Mouse (Mus musculus): Measurements from ENCODE around the gene Olfr805. TPM values are rescaled to one million over a fixed set of nuclear protein-coding genes. Genes with fewer than 3 reads are reported as not detected.

Gene Olfr805
- total and polyA plus RNA-seq, 2 experiments from 2014 or later, result not detected

- H3K36me3 ChIP-seq (ENCODE audit: insufficient read depth), result no peaks in the 10 kb centered on the region
- no peak within 1 kb of the TSS for H3K27ac ChIP-seq (ENCODE audit: low read depth, low read length)
- H3K4me1 ChIP-seq (ENCODE audit: insufficient read depth), result no peaks in the 10 kb centered on the region
- ATAC-seq (no peak), DNase-seq (no peak)
- H3K4me2 ChIP-seq (ENCODE audit: low read depth), result no peak within 1 kb of the TSS
- no peak within 1 kb of the TSS for H3K4me3 ChIP-seq (ENCODE audit: low read depth, low read length)
- no peaks in the 10 kb centered on the region for H3K27me3 ChIP-seq (ENCODE audit: insufficient read depth, low read length)
- no peak within 1 kb of the TSS for H3K9ac ChIP-seq
- 81% methylated on average over 2 of the region's 2 CpGs for WGBS
- no peaks in the 10 kb centered on the region for H3K9me3 ChIP-seq (ENCODE audit: low read length)
- no peak for TF ChIP-seq CTCF (IDR thresholded peaks at IDR 0.05; ENCODE audit: low read depth)
Measured at GRCm38 (mm10) chr10:129694186-129694585, 35.0 kb downstream of the Olfr805 start, which contains the start of gene Olfr803. Olfr803 (minus strand) TSS chr10:129694286.

DNA sequence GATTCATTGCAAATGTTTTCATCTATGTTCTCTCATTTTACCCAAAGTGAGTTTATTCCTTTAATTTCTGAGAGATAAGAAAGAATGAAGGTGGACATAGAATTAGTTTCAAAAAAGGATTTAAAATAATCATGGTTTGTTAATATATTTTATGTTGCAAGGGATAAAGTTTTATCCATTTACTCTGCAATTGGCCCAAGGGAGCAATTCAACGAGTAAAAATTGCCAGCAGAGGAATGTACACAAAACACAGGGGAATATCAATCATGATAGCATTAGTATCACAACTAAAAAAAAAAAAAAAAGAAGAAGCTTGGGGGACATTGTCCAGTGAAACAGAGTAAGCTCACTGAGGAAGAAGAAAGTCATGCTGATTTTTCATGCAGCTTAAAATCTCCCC is 41.1 kb downstream of the Olfr805 start, which contains the start of gene Olfr802:
Gene Olfr802, minus strand, starts transcription at position 101 of the 400 bp plus-strand sequence.
- Histone ChIP-seq H3K4me2 (ENCODE audit: low read depth) (no peak within 1 kb of the TSS), H3K36me3 (ENCODE audit: insufficient read depth) (no peaks in the 10 kb centered on the region), H3K27ac (ENCODE audit: low read depth, low read length) (no peak within 1 kb of the TSS), H3K9ac (no peak within 1 kb of the TSS), H3K9me3 (ENCODE audit: low read length) (no peaks in the 10 kb centered on the region), H3K4me1 (ENCODE audit: insufficient read depth) (no peaks in the 10 kb centered on the region), H3K27me3 (ENCODE audit: insufficient read depth, low read length) (no peaks in the 10 kb centered on the region), H3K4me3 (ENCODE audit: low read depth, low read length) (no peak within 1 kb of the TSS)
- DNase-seq (no peak), ATAC-seq (no peak)
- TF ChIP-seq CTCF (IDR thresholded peaks at IDR 0.05; ENCODE audit: low read depth), result no peak
- 70% methylated on average over 1 of the region's 1 CpGs for WGBS

GRCm38 (mm10) chr10:129673765-129674164 is 55.4 kb downstream of the Olfr805 start, which contains the start of gene Olfr801:
Olfr801 (minus strand) TSS chr10:129673865.
- no peak within 1 kb of the TSS for H3K27ac ChIP-seq (ENCODE audit: low read depth, low read length)
- H3K36me3 ChIP-seq (ENCODE audit: insufficient read depth), result no peaks in the 10 kb centered on the region
- ATAC-seq (no peak), DNase-seq (no peak)
- no peak within 1 kb of the TSS for H3K4me3 ChIP-seq (ENCODE audit: low read depth, low read length)
- no peaks in the 10 kb centered on the region for H3K9me3 ChIP-seq (ENCODE audit: low read length)
- H3K27me3 ChIP-seq (ENCODE audit: insufficient read depth, low read length), result no peaks in the 10 kb centered on the region
- H3K4me1 ChIP-seq (ENCODE audit: insufficient read depth), result no peaks in the 10 kb centered on the region
- H3K4me2 ChIP-seq (ENCODE audit: low read depth), result no peak within 1 kb of the TSS
- no peak within 1 kb of the TSS for H3K9ac ChIP-seq
- TF ChIP-seq CTCF (IDR thresholded peaks at IDR 0.05; ENCODE audit: low read depth), result no peak
- 79% methylated on average over 1 of the region's 1 CpGs for WGBS

Small RNA genes within 50 kb of the gene (microRNA-seq; reads per million reads assigned to microRNA genes)
- 0 reads per million in 2 experiments for gene Gm24485

Other genes with a start within 250 kb of the Olfr805 start
- gene Olfr789, start 244.6 kb downstream of the Olfr805 start, total RNA-seq (2014; rRNA removed), result not detected in 2 replicates
- gene Olfr789, start 244.6 kb downstream of the Olfr805 start, polyA plus RNA-seq (2015; fragmentation: Nextera tagmentation; extraction: Ambion mirVana), result not detected in 2 replicates
- gene Olfr790, start 230.9 kb downstream of the Olfr805 start, total RNA-seq (2014; rRNA removed), result not detected in 2 replicates
- gene Olfr790, start 230.9 kb downstream of the Olfr805 start, polyA plus RNA-seq (2015; fragmentation: Nextera tagmentation; extraction: Ambion mirVana), result not detected in 2 replicates
- gene Olfr791, start 207.6 kb downstream of the Olfr805 start, total RNA-seq (2014; rRNA removed), result not detected in 2 replicates
- gene Olfr791, start 207.6 kb downstream of the Olfr805 start, polyA plus RNA-seq (2015; fragmentation: Nextera tagmentation; extraction: Ambion mirVana), result not detected in 2 replicates
- gene Olfr792, start 190.2 kb downstream of the Olfr805 start, total RNA-seq (2014; rRNA removed), result not detected in 2 replicates
- not detected in 2 replicates for gene Olfr792, start 190.2 kb downstream of the Olfr805 start, polyA plus RNA-seq (2015; fragmentation: Nextera tagmentation; extraction: Ambion mirVana)
- gene Olfr794, start 161.7 kb downstream of the Olfr805 start, total RNA-seq (2014; rRNA removed), result 0.15 TPM in 1 of 2 replicates, not detected in the other
- not detected in 2 replicates for gene Olfr794, start 161.7 kb downstream of the Olfr805 start, polyA plus RNA-seq (2015; fragmentation: Nextera tagmentation; extraction: Ambion mirVana)
- not detected in 2 replicates for gene Olfr796, start 116.8 kb downstream of the Olfr805 start, total RNA-seq (2014; rRNA removed)
- not detected in 2 replicates for gene Olfr796, start 116.8 kb downstream of the Olfr805 start, polyA plus RNA-seq (2015; fragmentation: Nextera tagmentation; extraction: Ambion mirVana)
- not detected in 2 replicates for gene Olfr798, start 101.4 kb downstream of the Olfr805 start, total RNA-seq (2014; rRNA removed)
- gene Olfr798, start 101.4 kb downstream of the Olfr805 start, polyA plus RNA-seq (2015; fragmentation: Nextera tagmentation; extraction: Ambion mirVana), result not detected in 2 replicates
- not detected in 2 replicates for gene Olfr799, start 91.9 kb downstream of the Olfr805 start, total RNA-seq (2014; rRNA removed)
- gene Olfr799, start 91.9 kb downstream of the Olfr805 start, polyA plus RNA-seq (2015; fragmentation: Nextera tagmentation; extraction: Ambion mirVana), result not detected in 2 replicates
- 0.31 TPM in 1 of 2 replicates, not detected in the other for gene Olfr800, start 71.7 kb downstream of the Olfr805 start, total RNA-seq (2014; rRNA removed)
- gene Olfr800, start 71.7 kb downstream of the Olfr805 start, polyA plus RNA-seq (2015; fragmentation: Nextera tagmentation; extraction: Ambion mirVana), result not detected in 2 replicates
- gene Olfr801, start 55.5 kb downstream of the Olfr805 start, total RNA-seq (2014; rRNA removed), result not detected in 2 replicates
- gene Olfr801, start 55.5 kb downstream of the Olfr805 start, polyA plus RNA-seq (2015; fragmentation: Nextera tagmentation; extraction: Ambion mirVana), result not detected in 2 replicates
- not detected in 2 replicates for gene Olfr802, start 41.2 kb downstream of the Olfr805 start, total RNA-seq (2014; rRNA removed)
- 0.06 TPM in 1 of 2 replicates, not detected in the other for gene Olfr802, start 41.2 kb downstream of the Olfr805 start, polyA plus RNA-seq (2015; fragmentation: Nextera tagmentation; extraction: Ambion mirVana)
- not detected in 2 replicates for gene Olfr803, start 35.1 kb downstream of the Olfr805 start, total RNA-seq (2014; rRNA removed)
- not detected in 2 replicates for gene Olfr803, start 35.1 kb downstream of the Olfr805 start, polyA plus RNA-seq (2015; fragmentation: Nextera tagmentation; extraction: Ambion mirVana)
- gene Olfr804, start 26.2 kb downstream of the Olfr805 start, total RNA-seq (2014; rRNA removed), result not detected in 2 replicates
- not detected in 2 replicates for gene Olfr804, start 26.2 kb downstream of the Olfr805 start, polyA plus RNA-seq (2015; fragmentation: Nextera tagmentation; extraction: Ambion mirVana)
- not detected in 2 replicates for gene Olfr806, start 12.5 kb upstream of the Olfr805 start, total RNA-seq (2014; rRNA removed)
- gene Olfr806, start 12.5 kb upstream of the Olfr805 start, polyA plus RNA-seq (2015; fragmentation: Nextera tagmentation; extraction: Ambion mirVana), result not detected in 2 replicates
- not detected in 2 replicates for gene Olfr807, start 28.4 kb upstream of the Olfr805 start, total RNA-seq (2014; rRNA removed)
- gene Olfr807, start 28.4 kb upstream of the Olfr805 start, polyA plus RNA-seq (2015; fragmentation: Nextera tagmentation; extraction: Ambion mirVana), result not detected in 2 replicates
- gene Olfr808, start 36.1 kb upstream of the Olfr805 start, total RNA-seq (2014; rRNA removed), result not detected in 2 replicates
- not detected in 2 replicates for gene Olfr808, start 36.1 kb upstream of the Olfr805 start, polyA plus RNA-seq (2015; fragmentation: Nextera tagmentation; extraction: Ambion mirVana)
- not detected in 2 replicates for gene Olfr809, start 45.3 kb upstream of the Olfr805 start, total RNA-seq (2014; rRNA removed)
- not detected in 2 replicates for gene Olfr809, start 45.3 kb upstream of the Olfr805 start, polyA plus RNA-seq (2015; fragmentation: Nextera tagmentation; extraction: Ambion mirVana)
- not detected in 2 replicates for gene Olfr810, start 65.5 kb upstream of the Olfr805 start, total RNA-seq (2014; rRNA removed)
- gene Olfr810, start 65.5 kb upstream of the Olfr805 start, polyA plus RNA-seq (2015; fragmentation: Nextera tagmentation; extraction: Ambion mirVana), result not detected in 2 replicates
- not detected in 2 replicates for gene Olfr811, start 75.0 kb upstream of the Olfr805 start, total RNA-seq (2014; rRNA removed)
- gene Olfr811, start 75.0 kb upstream of the Olfr805 start, polyA plus RNA-seq (2015; fragmentation: Nextera tagmentation; extraction: Ambion mirVana), result not detected in 2 replicates
- not detected in 2 replicates for gene Olfr812, start 116.7 kb upstream of the Olfr805 start, total RNA-seq (2014; rRNA removed)
- not detected in 2 replicates for gene Olfr812, start 116.7 kb upstream of the Olfr805 start, polyA plus RNA-seq (2015; fragmentation: Nextera tagmentation; extraction: Ambion mirVana)
- not detected in 2 replicates for gene Olfr813, start 126.0 kb upstream of the Olfr805 start, total RNA-seq (2014; rRNA removed)
- gene Olfr813, start 126.0 kb upstream of the Olfr805 start, polyA plus RNA-seq (2015; fragmentation: Nextera tagmentation; extraction: Ambion mirVana), result not detected in 2 replicates
- gene Olfr814, start 150.5 kb upstream of the Olfr805 start, total RNA-seq (2014; rRNA removed), result not detected in 2 replicates
- gene Olfr814, start 150.5 kb upstream of the Olfr805 start, polyA plus RNA-seq (2015; fragmentation: Nextera tagmentation; extraction: Ambion mirVana), result not detected in 2 replicates
- gene Olfr815, start 176.5 kb upstream of the Olfr805 start, total RNA-seq (2014; rRNA removed), result not detected in 2 replicates
- gene Olfr815, start 176.5 kb upstream of the Olfr805 start, polyA plus RNA-seq (2015; fragmentation: Nextera tagmentation; extraction: Ambion mirVana), result not detected in 2 replicates
- not detected in 2 replicates for gene Olfr816, start 186.2 kb upstream of the Olfr805 start, total RNA-seq (2014; rRNA removed)
- not detected in 2 replicates for gene Olfr816, start 186.2 kb upstream of the Olfr805 start, polyA plus RNA-seq (2015; fragmentation: Nextera tagmentation; extraction: Ambion mirVana)
- not detected in 2 replicates for gene Olfr818, start 219.7 kb upstream of the Olfr805 start, total RNA-seq (2014; rRNA removed)
- not detected in 2 replicates for gene Olfr818, start 219.7 kb upstream of the Olfr805 start, polyA plus RNA-seq (2015; fragmentation: Nextera tagmentation; extraction: Ambion mirVana)
- not detected in 2 replicates for gene Olfr819, start 237.9 kb upstream of the Olfr805 start, total RNA-seq (2014; rRNA removed)
- not detected in 2 replicates for gene Olfr819, start 237.9 kb upstream of the Olfr805 start, polyA plus RNA-seq (2015; fragmentation: Nextera tagmentation; extraction: Ambion mirVana)
- gene Olfr247, start 246.8 kb upstream of the Olfr805 start, total RNA-seq (2014; rRNA removed), result not detected in 2 replicates
- not detected in 2 replicates for gene Olfr247, start 246.8 kb upstream of the Olfr805 start, polyA plus RNA-seq (2015; fragmentation: Nextera tagmentation; extraction: Ambion mirVana)

Measured in forebrain, postnatal 0 days (tissue).